Mouse (Mus musculus): ENCODE results near the gene Zswim4.

DNA sequence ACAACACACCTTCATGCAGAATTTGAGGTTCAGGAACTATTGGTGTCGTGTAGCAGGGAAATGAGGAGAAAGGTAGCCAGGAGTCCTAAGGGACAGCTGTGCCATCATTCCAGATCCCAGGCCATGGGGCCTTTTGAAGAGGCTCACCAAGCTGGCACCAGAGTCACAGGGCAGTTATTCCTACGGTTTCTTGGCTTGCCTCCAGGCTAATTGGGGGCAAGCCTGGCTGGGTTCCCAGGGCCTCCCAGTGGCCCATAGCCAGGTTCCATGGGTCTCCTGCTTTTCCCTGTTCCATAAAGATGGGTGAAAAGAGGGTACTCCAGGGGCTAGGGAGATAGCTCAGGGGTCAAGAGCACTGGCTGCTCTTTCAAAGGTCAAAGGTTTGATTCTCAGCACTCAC is 5.0 kb upstream of the Zswim4 start:
- TF ChIP-seq POU5F1 (IDR thresholded peaks at IDR 0.05; ENCODE audit: borderline replicate concordance, low read length) (no peak), CTCF (conservative IDR thresholded peaks at IDR 0.05; ENCODE audit: low read length) (no peak)
